Mouse (Mus musculus) mature B cell (primary cell): ENCODE measurements around the gene Plcb2.

Source experiments
- in situ Hi-C: fragments of 300-500 bp; cut with MboI; formaldehyde crosslinking; loops from 2 replicates; pipeline ENCODE4 v1.14.3; 2019

Gene Plcb2

GRCm38 (mm10) chr2:118728337-118728736, at the start of gene Plcb2:
TSS of gene Plcb2 (minus strand) at chr2:118728438.
- in situ Hi-C loops: no loop called here

- in situ Hi-C loops: no loop called here
Observed at GRCm38 (mm10) chr2:118776295-118776694, 48.1 kb upstream of the Plcb2 start.

GRCm38 (mm10) chr2:118775846-118776245, 47.6 kb upstream of the Plcb2 start:
- in situ Hi-C loops: no loop called here

- in situ Hi-C loops: no loop called here
Observed at GRCm38 (mm10) chr2:118775396-118775795, 47.2 kb upstream of the Plcb2 start.

GRCm38 (mm10) chr2:118774536-118774935, 46.3 kb upstream of the Plcb2 start:
- in situ Hi-C loops: loop anchor here (25.0 kb wide), 1 partner anchor 113 kb away; no protein-coding TSS in a partner anchor

GRCm38 (mm10) chr2:118772158-118772874, 44.1 kb upstream of the Plcb2 start, which contains the start of gene Phgr1:
TSS of gene Phgr1 (plus strand) at chr2:118772769.
- in situ Hi-C loops: loop anchor here (25.0 kb wide), 1 partner anchor 115 kb away; no protein-coding TSS in a partner anchor

- in situ Hi-C loops: loop anchor here (10.0 to 25.0 kb wide), 2 partner anchors 121 to 198 kb away; no protein-coding TSS in a partner anchor
Observed at GRCm38 (mm10) chr2:118766041-118767033, 38.1 kb upstream of the Plcb2 start.

- in situ Hi-C loops: loop anchor here (5.0 to 25.0 kb wide), 3 partner anchors 122 to 200 kb away; no protein-coding TSS in a partner anchor
Observed at GRCm38 (mm10) chr2:118764875-118765274, 36.6 kb upstream of the Plcb2 start.

- in situ Hi-C loops: loop anchor here (5.0 to 25.0 kb wide), 3 partner anchors 123 to 201 kb away; no protein-coding TSS in a partner anchor
Observed at GRCm38 (mm10) chr2:118764094-118764831, 36.0 kb upstream of the Plcb2 start.

GRCm38 (mm10) chr2:118763469-118763868, 35.2 kb upstream of the Plcb2 start:
- in situ Hi-C loops: loop anchor here (5.0 to 25.0 kb wide), 3 partner anchors 124 to 201 kb away; no protein-coding TSS in a partner anchor

- in situ Hi-C loops: loop anchor here (5.0 to 25.0 kb wide), 3 partner anchors 125 to 202 kb away; no protein-coding TSS in a partner anchor
Observed at GRCm38 (mm10) chr2:118762784-118763148, 34.5 kb upstream of the Plcb2 start.

- in situ Hi-C loops: loop anchor here (5.0 to 25.0 kb wide), 3 partner anchors 125 to 203 kb away; no protein-coding TSS in a partner anchor
Observed at GRCm38 (mm10) chr2:118761906-118762783, 33.9 kb upstream of the Plcb2 start, which contains the start of gene Ccdc9b. TSS of gene Ccdc9b (minus strand) at chr2:118762661.

- in situ Hi-C loops: loop anchor here (5.0 to 25.0 kb wide), 3 partner anchors 124 to 203 kb away; no protein-coding TSS in a partner anchor
Observed at GRCm38 (mm10) chr2:118761358-118761757, 33.1 kb upstream of the Plcb2 start.

GRCm38 (mm10) chr2:118760311-118761025, 32.2 kb upstream of the Plcb2 start:
- in situ Hi-C loops: loop anchor here (5.0 to 25.0 kb wide), 3 partner anchors 123 to 204 kb away; no protein-coding TSS in a partner anchor

GRCm38 (mm10) chr2:118759828-118760227, 31.6 kb upstream of the Plcb2 start:
- in situ Hi-C loops: loop anchor here (5.0 to 25.0 kb wide), 4 partner anchors 123 to 275 kb away; no protein-coding TSS in a partner anchor

GRCm38 (mm10) chr2:118756103-118756502, 27.9 kb upstream of the Plcb2 start:
- in situ Hi-C loops: loop anchor here (10.0 to 25.0 kb wide), 2 partner anchors 131 to 271 kb away; no protein-coding TSS in a partner anchor

- in situ Hi-C loops: loop anchor here (10.0 to 25.0 kb wide), 2 partner anchors 132 to 271 kb away; no protein-coding TSS in a partner anchor
Observed at GRCm38 (mm10) chr2:118755407-118755806, 27.2 kb upstream of the Plcb2 start.

- in situ Hi-C loops: loop anchor here (10.0 to 25.0 kb wide), 2 partner anchors 133 to 269 kb away; no protein-coding TSS in a partner anchor
Observed at GRCm38 (mm10) chr2:118754143-118754542, 25.9 kb upstream of the Plcb2 start.

- in situ Hi-C loops: loop anchor here (10.0 to 25.0 kb wide), 2 partner anchors 135 to 268 kb away; no protein-coding TSS in a partner anchor
Observed at GRCm38 (mm10) chr2:118752792-118753108, 24.5 kb upstream of the Plcb2 start.
